Mouse (Mus musculus): ENCODE results near the gene Dlx6. TPM values are rescaled to one million over a fixed set of nuclear protein-coding genes. Genes with fewer than 3 reads are reported as not detected.

The Dlx6 gene
- total RNA-seq, 2 experiments from 2014 or later: not detected

- no peak for ATAC-seq (replicated peaks; ENCODE audit: low FRiP score, poor library complexity, severe bottlenecking)
Measured at GRCm38 (mm10) chr6:6859111-6859949, 3.8 kb upstream of the Dlx6 start.

- no peak for ATAC-seq (replicated peaks; ENCODE audit: low FRiP score, poor library complexity, severe bottlenecking)
Measured at GRCm38 (mm10) chr6:6859950-6860410, 3.2 kb upstream of the Dlx6 start.

- ATAC-seq (replicated peaks; ENCODE audit: low FRiP score, poor library complexity, severe bottlenecking): no peak
Measured at GRCm38 (mm10) chr6:6860411-6861085, 2.6 kb upstream of the Dlx6 start.

- no peak for ATAC-seq (replicated peaks; ENCODE audit: low FRiP score, poor library complexity, severe bottlenecking)
Measured at GRCm38 (mm10) chr6:6861086-6861797, 1.9 kb upstream of the Dlx6 start.

- no peak for ATAC-seq (replicated peaks; ENCODE audit: low FRiP score, poor library complexity, severe bottlenecking)
Measured at GRCm38 (mm10) chr6:6861798-6862428, 1.2 kb upstream of the Dlx6 start.

GRCm38 (mm10) chr6:6862611-6863010 lies 523 bp upstream of the Dlx6 start:
- ATAC-seq (replicated peaks; ENCODE audit: low FRiP score, poor library complexity, severe bottlenecking): no peak

- ATAC-seq (replicated peaks; ENCODE audit: low FRiP score, poor library complexity, severe bottlenecking): no peak
Measured at GRCm38 (mm10) chr6:6863955-6864354, 821 bp downstream of the Dlx6 start.

- no peak for ATAC-seq (replicated peaks; ENCODE audit: low FRiP score, poor library complexity, severe bottlenecking)
Measured at GRCm38 (mm10) chr6:6864441-6865440, 1.6 kb downstream of the Dlx6 start.

GRCm38 (mm10) chr6:6867031-6867430 lies 3.9 kb downstream of the Dlx6 start:
- ATAC-seq (replicated peaks; ENCODE audit: low FRiP score, poor library complexity, severe bottlenecking): no peak

GRCm38 (mm10) chr6:6869041-6869685 lies 6.0 kb downstream of the Dlx6 start:
- no peak for ATAC-seq (replicated peaks; ENCODE audit: low FRiP score, poor library complexity, severe bottlenecking)

GRCm38 (mm10) chr6:6869961-6870800 lies 7.0 kb downstream of the Dlx6 start:
- no peak for ATAC-seq (replicated peaks; ENCODE audit: low FRiP score, poor library complexity, severe bottlenecking)

GRCm38 (mm10) chr6:6870876-6871420 lies 7.8 kb downstream of the Dlx6 start:
- ATAC-seq (replicated peaks; ENCODE audit: low FRiP score, poor library complexity, severe bottlenecking): no peak

GRCm38 (mm10) chr6:6871692-6872091 lies 8.6 kb downstream of the Dlx6 start:
- no peak for ATAC-seq (replicated peaks; ENCODE audit: low FRiP score, poor library complexity, severe bottlenecking)

- ATAC-seq (replicated peaks; ENCODE audit: low FRiP score, poor library complexity, severe bottlenecking): no peak
Measured at GRCm38 (mm10) chr6:6872873-6873272, 9.7 kb downstream of the Dlx6 start.

- no peak for ATAC-seq (replicated peaks; ENCODE audit: low FRiP score, poor library complexity, severe bottlenecking)
Measured at GRCm38 (mm10) chr6:6873476-6874072, 10.4 kb downstream of the Dlx6 start.

GRCm38 (mm10) chr6:6874073-6874771 lies 11.1 kb downstream of the Dlx6 start:
- no peak for ATAC-seq (replicated peaks; ENCODE audit: low FRiP score, poor library complexity, severe bottlenecking)
